ENCODE assay signal across 13 mouse cellular contexts in the genomic region with DNA sequence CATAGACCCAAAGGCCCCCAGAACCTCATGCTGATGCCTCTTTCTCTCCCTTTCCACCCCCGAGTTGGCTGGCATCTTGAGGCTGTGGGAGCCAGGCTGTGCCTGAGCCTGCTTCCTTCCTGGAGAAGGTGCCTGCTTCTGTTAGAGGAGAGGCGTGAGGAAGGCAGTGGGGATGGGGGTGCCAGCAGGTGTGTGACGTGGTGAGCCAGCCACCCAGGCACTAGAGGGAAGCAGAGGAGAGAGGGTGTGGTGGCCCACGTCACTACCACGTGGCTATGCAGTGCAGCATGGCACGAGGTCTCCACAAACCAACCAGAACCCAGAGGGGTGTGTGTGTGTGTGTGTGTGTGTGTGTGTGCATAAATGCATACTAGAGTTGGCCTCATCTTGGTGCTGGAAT. TPM values are rescaled to one million over a fixed set of nuclear protein-coding genes. Genes with fewer than 3 reads are reported as not detected.
DNase-seq lines count a peak whose midpoint lies in the region; ATAC-seq lines count a peak whose summit lies in the region.
"Had no signal": no experiment of that assay in that cellular context is flagged by ENCODE, and none has a peak within 500 bp of the region (broad histone marks: within the 10 kb centered on the region; RNA-seq: fewer than 3 reads in every experiment).

No protein-coding gene starts in this region.

- peak; percentile 72 to 84 for DNase-seq in layer of hippocampus, adult 8-10 months (ENCODE audit: low spot score in 2 of 2)
- no peak for DNase-seq in layer of hippocampus, adult 9-10 months (ENCODE audit: low spot score)
- peak; percentile 77 to 87 for DNase-seq in left cerebral cortex, adult 18-20 months (ENCODE audit: low spot score in 2 of 2)
- DNase-seq in right cerebral cortex, postnatal 36 days (ENCODE audit: low spot score in 2 of 2): peak; percentile 92 to 94
- no peak for DNase-seq in liver, embryonic 11.5 days (ENCODE audit: low spot score)
- DNase-seq: adrenal gland, postnatal 14 days had no signal

- no peaks in the 10 kb centered on the region for H3K36me3 ChIP-seq in forebrain, embryonic 15.5 days
- H3K36me3 ChIP-seq in liver, embryonic 11.5 days (ENCODE audit: control insufficient read depth, insufficient read depth, low read length): no peaks in the 10 kb centered on the region
- H3K36me3 ChIP-seq: liver, embryonic 15.5 days; neural tube, embryonic 15.5 days had no signal

- no peak; the same call in 1 of the 2 replicates for ATAC-seq in forebrain, embryonic 15.5 days (replicated peaks)
- no peak for ATAC-seq in liver, embryonic 11.5 days (replicated peaks; ENCODE audit: low FRiP score)
- no peak for ATAC-seq in inflammation-experienced regulatory T-cells, adult 6 months
- ATAC-seq: intestine, postnatal 0 days; midbrain, embryonic 16.5 days had no signal

- no peaks in the 10 kb centered on the region for H3K9me3 ChIP-seq in forebrain, embryonic 15.5 days
- H3K9me3 ChIP-seq in liver, embryonic 11.5 days (ENCODE audit: control insufficient read depth, low read length): no peaks in the 10 kb centered on the region
- H3K9me3 ChIP-seq: liver, embryonic 15.5 days; neural tube, embryonic 15.5 days had no signal

- no peak overlapping the region for H3K4me2 ChIP-seq in forebrain, embryonic 15.5 days (replicated peaks)
- H3K4me2 ChIP-seq in liver, embryonic 11.5 days: no peak overlapping the region
- H3K4me2 ChIP-seq: liver, embryonic 15.5 days; neural tube, embryonic 15.5 days had no signal

- H3K27me3 ChIP-seq in forebrain, embryonic 15.5 days: no peaks in the 10 kb centered on the region
- H3K27me3 ChIP-seq in liver, embryonic 11.5 days (replicated peaks; ENCODE audit: control insufficient read depth, insufficient read depth, low read length): no peaks in the 10 kb centered on the region
- H3K27me3 ChIP-seq: liver, embryonic 15.5 days; neural tube, embryonic 15.5 days had no signal

- peak overlapping the region; percentile 57 for H3K27ac ChIP-seq in forebrain, embryonic 15.5 days (replicated peaks)
- H3K27ac ChIP-seq in liver, embryonic 11.5 days (ENCODE audit: low read depth, low read length): no peak overlapping the region
- H3K27ac ChIP-seq: liver, embryonic 15.5 days; macrophage; neural tube, embryonic 15.5 days had no signal

- no peak overlapping the region for H3K4me3 ChIP-seq in forebrain, embryonic 15.5 days
- H3K4me3 ChIP-seq in liver, embryonic 11.5 days (ENCODE audit: low read depth, low read length): no peak overlapping the region
- H3K4me3 ChIP-seq: liver, embryonic 15.5 days; neural tube, embryonic 15.5 days had no signal

- H3K9ac ChIP-seq in forebrain, embryonic 15.5 days (replicated peaks): no peak overlapping the region
- no peak overlapping the region for H3K9ac ChIP-seq in liver, embryonic 11.5 days (ENCODE audit: low read depth, low read length)
- H3K9ac ChIP-seq: liver, embryonic 15.5 days; neural tube, embryonic 15.5 days had no signal

- WGBS in forebrain, embryonic 15.5 days: 62% methylated on average over 6 of the region's 6 CpGs
- WGBS in liver, embryonic 11.5 days: 56% methylated on average over 6 of the region's 6 CpGs

- H3K4me1 ChIP-seq in forebrain, embryonic 15.5 days: peaks cover 33% of the 10 kb centered on the region
- H3K4me1 ChIP-seq in liver, embryonic 11.5 days (replicated peaks; ENCODE audit: control insufficient read depth, insufficient read depth, low read length): no peaks in the 10 kb centered on the region
- H3K4me1 ChIP-seq: liver, embryonic 15.5 days had no signal

RNA-seq across cellular contexts. Expression of a gene that starts 9.4 kb away (rescaled TPM):
- 100 to 1,000 TPM; 241 to 317 (median 281) TPM for total RNA-seq in layer of hippocampus, adult 8-10 months (2022)
- polyA plus RNA-seq in forebrain, embryonic 15.5 days (2015; fragmentation: Nextera tagmentation; extraction: Ambion mirVana): 8.9 and 10.3 TPM in 2 replicates
- total RNA-seq in left cerebral cortex, adult 18-20 months (2021): 100 to 1,000 TPM; 267 to 301 TPM
- 1.2 and 1.4 TPM in 2 replicates for polyA plus RNA-seq in liver, embryonic 11.5 days (2014; fragmentation: Nextera tagmentation; extraction: Ambion mirVana)
- polyA plus RNA-seq in inflammation-experienced regulatory T-cells, adult 6 months (2017; shearing (Covaris generic)): under 1 TPM in 1 of 3 experiments, not detected in 2; 0.05 TPM
- polyA plus RNA-seq: macrophage had no signal

RNA-seq across cellular contexts. Expression of a gene that starts 59.0 kb away (rescaled TPM):
- 10 to 100 TPM; 47.8 to 70.9 (median 54.8) TPM for total RNA-seq in layer of hippocampus, adult 8-10 months (2022)
- polyA plus RNA-seq in forebrain, embryonic 15.5 days (2015; fragmentation: Nextera tagmentation; extraction: Ambion mirVana): 0.40 and 1.1 TPM in 2 replicates
- total RNA-seq in left cerebral cortex, adult 18-20 months (2021): 10 to 100 TPM; 12.7 to 27.8 TPM
- 0.14 TPM in 1 of 2 replicates, not detected in the other for polyA plus RNA-seq in liver, embryonic 11.5 days (2014; fragmentation: Nextera tagmentation; extraction: Ambion mirVana)
- polyA plus RNA-seq in inflammation-experienced regulatory T-cells, adult 6 months (2017; shearing (Covaris generic)): not detected

Comparison
In these comparisons a context has a peak if more than half of its experiments do, and no peak if none do; other contexts are left out.
1. DNase-seq: peak in layer of hippocampus, adult 8-10 months (2 of 2), left cerebral cortex, adult 18-20 months (2 of 2) and right cerebral cortex, postnatal 36 days (2 of 2); none in layer of hippocampus, adult 9-10 months (single experiment) and liver, embryonic 11.5 days (single experiment).